Mouse (Mus musculus) spleen, adult 10 weeks (tissue): Measurements from ENCODE around the gene Kcnj15. TPM values are rescaled to one million over a fixed set of nuclear protein-coding genes. Genes with fewer than 3 reads are reported as not detected.

Experiments used
- polyA plus RNA-seq: library from polyadenylated mRNA; stranded (reverse); fragments of 350-450 nt; fragmentation: Illumina TruSeq; extraction: RNeasy Lipid Tissue Mini Kit (QIAGEN cat#74804); gene quantifications from one replicate; pipeline ENCODE4 v1.2.3, GENCODE M21; 2015; ENCODE audit warnings: low replicate concordance; ENCODE audit not compliant: insufficient read depth

The Kcnj15 gene
- polyA plus RNA-seq = 0.90 TPM

DNA sequence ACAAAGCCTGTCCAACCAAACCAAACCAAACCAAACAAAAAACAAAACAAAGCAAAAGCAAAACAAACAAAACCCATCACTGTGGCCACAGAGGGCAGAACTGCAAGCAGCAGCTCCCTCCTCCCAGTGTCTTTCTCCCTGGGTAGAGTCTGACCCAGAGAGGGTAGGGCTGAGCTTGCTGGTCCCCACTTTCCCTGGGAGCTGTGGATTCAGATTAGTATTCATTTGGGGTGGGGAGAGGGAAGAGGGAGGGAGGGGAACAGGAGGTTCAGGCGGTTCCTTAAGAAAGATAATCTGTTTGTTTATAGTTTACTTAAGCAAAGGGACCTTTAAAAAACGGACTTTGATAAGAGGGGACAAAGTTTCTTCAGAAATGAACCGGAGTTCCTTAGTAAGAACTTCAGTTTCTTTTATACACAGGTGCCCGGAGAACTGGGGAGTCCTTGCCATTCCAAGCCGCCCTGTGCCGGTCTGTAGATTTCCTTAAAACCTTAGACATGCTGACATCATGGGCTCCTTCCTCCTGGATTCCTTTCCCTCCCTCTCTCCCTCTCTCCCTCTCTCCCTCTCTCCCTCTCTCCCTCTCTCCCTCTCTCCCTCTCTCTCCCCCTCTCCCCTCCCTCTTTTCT lies at the start of gene Kcnj15:
TSS of gene Kcnj15 (plus strand) at position 293 of the 629 bp plus-strand sequence.

